Mouse (Mus musculus) myocyte (in vitro differentiated cells): ENCODE measurements around the gene Cdh3. TPM values are rescaled to one million over a fixed set of nuclear protein-coding genes. Genes with fewer than 3 reads are reported as not detected.

Experiments
- H3K27me3 ChIP-seq: one replicate; pipeline ENCODE4 v1.6.1; 2011; ENCODE audit not compliant: control insufficient read depth, insufficient read depth, insufficient read length
- H3K36me3 ChIP-seq: one replicate; pipeline ENCODE4 v1.6.1; 2011; ENCODE audit not compliant: control insufficient read depth, insufficient read depth
- H3K4me2 ChIP-seq: one replicate; pipeline ENCODE4 v1.6.1; 2011; ENCODE audit warnings: low read depth, control low read depth
- H3K4me3 ChIP-seq: one replicate; pipeline ENCODE4 v1.5.1; 2011; ENCODE audit warnings: mild to moderate bottlenecking, control low read depth, moderate library complexity
- H3K79me2 ChIP-seq: one replicate; pipeline ENCODE4 v1.6.1; 2011; ENCODE audit not compliant: control insufficient read depth, insufficient read depth
- H3ac ChIP-seq: one replicate; pipeline ENCODE4 v1.6.1; 2011; ENCODE audit not compliant: control insufficient read depth, insufficient read length
- CEBPB ChIP-seq: IDR thresholded peaks from 2 replicates; pipeline ENCODE4 v1.6.1; 2011; ENCODE audit warnings: mild to moderate bottlenecking, moderate library complexity; ENCODE audit not compliant: poor library complexity, insufficient read depth, severe bottlenecking
- E2F4 ChIP-seq: IDR thresholded peaks from one replicate; pipeline ENCODE4 v1.6.1; 2011; ENCODE audit warnings: mild to moderate bottlenecking, control low read depth, moderate library complexity; ENCODE audit not compliant: insufficient read depth
- MAX ChIP-seq: IDR thresholded peaks from one replicate; pipeline ENCODE4 v1.6.1; 2011; ENCODE audit warnings: low read depth, mild to moderate bottlenecking, control low read depth
- MYOD1 ChIP-seq, 3 experiments: IDR thresholded peaks; one replicate each; pipeline ENCODE4 v1.6.1; 2011; ENCODE audit warnings: control low read depth in 2 of 3, low read depth in 2 of 3, mild to moderate bottlenecking in 2 of 3, moderate library complexity in 1 of 3; ENCODE audit not compliant: insufficient read length in 2 of 3, control insufficient read depth in 1 of 3
- MYOG ChIP-seq, 3 experiments: IDR thresholded peaks; one replicate each; pipeline ENCODE4 v1.6.1; 2011; ENCODE audit warnings: control low read depth in 2 of 3, low read depth in 2 of 3, mild to moderate bottlenecking in 2 of 3; ENCODE audit not compliant: insufficient read length in 2 of 3, control insufficient read depth in 1 of 3, insufficient read depth in 1 of 3
- POLR2A ChIP-seq: IDR thresholded peaks from one replicate; pipeline ENCODE4 v1.6.1; 2011; ENCODE audit warnings: low read depth, mild to moderate bottlenecking, control low read depth, moderate library complexity; ENCODE audit not compliant: insufficient read length
- POLR2AphosphoS2 ChIP-seq: IDR thresholded peaks from one replicate; pipeline ENCODE4 v1.6.1; 2011; ENCODE audit warnings: low read depth, control low read depth; ENCODE audit not compliant: insufficient read length
- REST ChIP-seq: IDR thresholded peaks from one replicate; pipeline ENCODE4 v1.6.1; 2011; ENCODE audit warnings: mild to moderate bottlenecking, control low read depth, moderate library complexity; ENCODE audit not compliant: insufficient read depth, insufficient read length
- SRF ChIP-seq: IDR thresholded peaks from one replicate; pipeline ENCODE4 v1.6.1; 2011; ENCODE audit warnings: low read depth; ENCODE audit not compliant: control insufficient read depth, insufficient read length
- TCF12 ChIP-seq: IDR thresholded peaks from one replicate; pipeline ENCODE4 v1.6.1; 2011; ENCODE audit warnings: mild to moderate bottlenecking, control low read depth; ENCODE audit not compliant: poor library complexity, insufficient read depth, severe bottlenecking
- TCF3 ChIP-seq: IDR thresholded peaks from one replicate; pipeline ENCODE4 v1.6.1; 2011; ENCODE audit warnings: low read depth, control low read depth; ENCODE audit not compliant: insufficient read length
- USF1 ChIP-seq: IDR thresholded peaks from one replicate; pipeline ENCODE4 v1.6.1; 2011; ENCODE audit warnings: low read depth, mild to moderate bottlenecking, control low read depth, moderate library complexity
- polyA plus RNA-seq: library from polyadenylated mRNA; unstranded; fragments of >200 nt; fragmentation: generic; extraction: Trizol; gene quantifications from one replicate; pipeline ENCODE4 v1.2.1, GENCODE M21; 2012; ENCODE audit warnings: missing spikeins

The Cdh3 gene
- polyA plus RNA-seq, 1 experiment = 0.17 TPM

- no peaks in the 10 kb centered on the region for H3K79me2 ChIP-seq
- no peak overlapping the region for H3K4me2 ChIP-seq
- H3K27me3 ChIP-seq = no peaks in the 10 kb centered on the region
- H3ac ChIP-seq = no peak overlapping the region
- TF ChIP-seq CEBPB (no peak), E2F4 (no peak), MYOG (IDR thresholded peaks at IDR 0.05; ENCODE audit: control insufficient read depth in 1 of 3, insufficient read depth in 1 of 3, insufficient read length in 2 of 3, low read depth in 2 of 3) (no peak), SRF (no peak), USF1 (no peak), TCF12 (no peak), POLR2A (no peak), MAX (no peak), TCF3 (no peak), MYOD1 (IDR thresholded peaks at IDR 0.05; ENCODE audit: control insufficient read depth in 1 of 3, insufficient read length in 2 of 3, low read depth in 2 of 3) (no peak), REST (no peak), POLR2AphosphoS2 (no peak)
- no peaks in the 10 kb centered on the region for H3K36me3 ChIP-seq
- no peak overlapping the region for H3K4me3 ChIP-seq
Observed at GRCm38 (mm10) chr8:106533709-106534108, 23.0 kb downstream of the Cdh3 start.

- H3K4me2 ChIP-seq = peak overlapping the region; percentile 53
- H3K79me2 ChIP-seq = no peaks in the 10 kb centered on the region
- no peak for TF ChIP-seq POLR2AphosphoS2
- peak; percentile 63 to 97 (median 91) for TF ChIP-seq MYOG (IDR thresholded peaks at IDR 0.05; ENCODE audit: control insufficient read depth in 1 of 3, insufficient read depth in 1 of 3, insufficient read length in 2 of 3, low read depth in 2 of 3)
- no peak for TF ChIP-seq CEBPB
- no peak for TF ChIP-seq USF1
- TF ChIP-seq TCF12 = peak; percentile 91
- TF ChIP-seq E2F4 = no peak
- no peak for TF ChIP-seq MAX
- TF ChIP-seq REST = no peak
- TF ChIP-seq TCF3 = peak; percentile 47
- TF ChIP-seq SRF = no peak
- TF ChIP-seq MYOD1 (IDR thresholded peaks at IDR 0.05; ENCODE audit: control insufficient read depth in 1 of 3, insufficient read length in 2 of 3, low read depth in 2 of 3) = peak; percentile 91 to 96 (median 91)
- TF ChIP-seq POLR2A = no peak
- no peak overlapping the region for H3K4me3 ChIP-seq
- no peaks in the 10 kb centered on the region for H3K36me3 ChIP-seq
- no peak overlapping the region for H3ac ChIP-seq
- H3K27me3 ChIP-seq = no peaks in the 10 kb centered on the region
Observed at GRCm38 (mm10) chr8:106534449-106534848, 23.8 kb downstream of the Cdh3 start.

- Histone ChIP-seq H3K4me2 (no peak overlapping the region), H3ac (no peak overlapping the region), H3K79me2 (no peaks in the 10 kb centered on the region), H3K27me3 (no peaks in the 10 kb centered on the region), H3K4me3 (no peak overlapping the region), H3K36me3 (no peaks in the 10 kb centered on the region)
- no peak for TF ChIP-seq REST
- no peak for TF ChIP-seq E2F4
- no peak for TF ChIP-seq USF1
- TF ChIP-seq TCF12 = no peak
- TF ChIP-seq POLR2AphosphoS2 = no peak
- no peak for TF ChIP-seq CEBPB
- no peak for TF ChIP-seq MYOD1 (IDR thresholded peaks at IDR 0.05; ENCODE audit: control insufficient read depth in 1 of 3, insufficient read length in 2 of 3, low read depth in 2 of 3)
Observed at GRCm38 (mm10) chr8:106535448-106535847, 24.8 kb downstream of the Cdh3 start.

GRCm38 (mm10) chr8:106539193-106539592, 28.5 kb downstream of the Cdh3 start:
- Histone ChIP-seq H3K27me3 (no peaks in the 10 kb centered on the region), H3K4me2 (no peak overlapping the region), H3ac (no peak overlapping the region), H3K4me3 (no peak overlapping the region), H3K79me2 (no peaks in the 10 kb centered on the region), H3K36me3 (no peaks in the 10 kb centered on the region)
- TF ChIP-seq MYOG (IDR thresholded peaks at IDR 0.05; ENCODE audit: control insufficient read depth in 1 of 3, insufficient read depth in 1 of 3, insufficient read length in 2 of 3, low read depth in 2 of 3) (no peak), USF1 (no peak), MAX (no peak), CEBPB (no peak), MYOD1 (IDR thresholded peaks at IDR 0.05; ENCODE audit: control insufficient read depth in 1 of 3, insufficient read length in 2 of 3, low read depth in 2 of 3) (no peak), POLR2AphosphoS2 (no peak), TCF3 (no peak), TCF12 (no peak), POLR2A (no peak), REST (no peak), SRF (no peak), E2F4 (no peak)

GRCm38 (mm10) chr8:106541002-106541401, 30.3 kb downstream of the Cdh3 start:
- H3K27me3 ChIP-seq = no peaks in the 10 kb centered on the region
- TF ChIP-seq SRF (no peak), MYOD1 (IDR thresholded peaks at IDR 0.05; ENCODE audit: control insufficient read depth in 1 of 3, insufficient read length in 2 of 3, low read depth in 2 of 3) (no peak), REST (no peak), CEBPB (no peak), POLR2AphosphoS2 (no peak), USF1 (no peak), E2F4 (no peak), TCF12 (no peak), TCF3 (no peak), MAX (no peak), MYOG (IDR thresholded peaks at IDR 0.05; ENCODE audit: control insufficient read depth in 1 of 3, insufficient read depth in 1 of 3, insufficient read length in 2 of 3, low read depth in 2 of 3) (no peak), POLR2A (no peak)
- no peaks in the 10 kb centered on the region for H3K36me3 ChIP-seq
- H3K79me2 ChIP-seq = no peaks in the 10 kb centered on the region
- no peak overlapping the region for H3K4me3 ChIP-seq
- no peak overlapping the region for H3ac ChIP-seq
- no peak overlapping the region for H3K4me2 ChIP-seq
